Mouse (Mus musculus) adrenal gland, postnatal 36 days (tissue): ENCODE results near the gene Smarca2. TPM values are rescaled to one million over a fixed set of nuclear protein-coding genes. Genes with fewer than 3 reads are reported as not detected.

Experiments used
- DNase-seq, 2 experiments: peaks; one replicate each; pipeline ENCODE4 v3.0.0; 2021; ENCODE audit warnings: mixed read lengths in 1 of 2
- long read RNA-seq, 2 experiments: library from polyadenylated mRNA; stranded (forward); transcript quantifications; one replicate each; pipeline ENCODE4 v2.0.0; 2021; ENCODE audit warnings: borderline sequencing depth in 2 of 2
- total RNA-seq, 2 experiments: library from RNA; stranded (reverse); gene quantifications; 2 replicates each; pipeline ENCODE4 v1.2.3; 2021

Smarca2 gene
- 10 to 100 TPM; 60.9 to 99.6 TPM for total RNA-seq
- long read RNA-seq, experiment 1, partial matches to known transcripts, result 7 of 13 reads
- long read RNA-seq, experiment 1, other reads (novel, unspliced or antisense), result 5 of 13 reads
- long read RNA-seq, experiment 2, partial matches to known transcripts, result 1 of 10 reads
- long read RNA-seq, experiment 2, other reads (novel, unspliced or antisense), result 7 of 10 reads

GRCm38 (mm10) chr19:26604755-26605300 lies at the start of gene Smarca2:
TSS of gene Smarca2 (plus strand) at chr19:26605050.
- peak; percentile 99 to 100 for DNase-seq

DNA sequence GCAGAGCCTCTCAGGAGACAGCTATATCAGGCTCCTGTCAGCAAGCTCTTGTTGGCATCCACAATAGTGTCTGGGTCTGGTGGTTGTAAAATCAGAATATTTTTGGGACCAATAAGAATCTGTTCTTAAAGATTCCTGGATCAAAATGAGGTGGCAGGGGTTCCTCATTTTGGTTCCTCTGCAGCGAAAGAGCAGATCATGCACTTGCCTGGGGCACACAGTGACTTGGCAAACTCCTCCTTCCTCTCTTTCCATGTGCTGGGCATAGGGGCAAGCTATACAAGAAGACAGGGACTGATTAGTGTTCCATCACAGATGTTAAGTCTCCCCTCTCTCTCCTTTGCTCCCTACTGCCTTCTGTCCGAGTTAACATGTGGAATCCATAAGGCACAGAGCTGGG lies 40.0 kb upstream of the Smarca2 start:
- no peak for DNase-seq

GRCm38 (mm10) chr19:26566109-26566508 lies 38.7 kb upstream of the Smarca2 start:
- peak; percentile 9 to 12 for DNase-seq

GRCm38 (mm10) chr19:26568236-26568635 lies 36.6 kb upstream of the Smarca2 start:
- no peak for DNase-seq

DNA sequence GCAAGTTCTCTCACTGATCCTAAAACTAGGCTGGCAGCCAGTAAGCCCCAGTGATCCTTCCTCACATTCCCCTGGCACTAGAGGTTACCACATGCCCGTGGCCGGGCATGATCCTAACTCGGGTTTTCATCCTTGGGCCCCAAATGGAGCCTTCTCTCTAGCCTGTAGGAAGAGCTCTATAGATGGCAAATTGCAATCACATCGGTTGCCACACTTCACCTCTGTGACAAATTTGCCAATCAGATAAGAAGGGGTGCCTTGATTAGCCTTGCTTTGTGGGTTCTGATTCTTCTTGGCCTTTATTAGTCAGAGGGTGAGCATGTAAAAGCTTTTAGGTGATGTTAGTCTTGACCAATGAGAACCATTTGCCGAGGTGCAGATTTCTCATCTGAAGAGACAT lies 35.9 kb upstream of the Smarca2 start:
- no peak for DNase-seq

DNA sequence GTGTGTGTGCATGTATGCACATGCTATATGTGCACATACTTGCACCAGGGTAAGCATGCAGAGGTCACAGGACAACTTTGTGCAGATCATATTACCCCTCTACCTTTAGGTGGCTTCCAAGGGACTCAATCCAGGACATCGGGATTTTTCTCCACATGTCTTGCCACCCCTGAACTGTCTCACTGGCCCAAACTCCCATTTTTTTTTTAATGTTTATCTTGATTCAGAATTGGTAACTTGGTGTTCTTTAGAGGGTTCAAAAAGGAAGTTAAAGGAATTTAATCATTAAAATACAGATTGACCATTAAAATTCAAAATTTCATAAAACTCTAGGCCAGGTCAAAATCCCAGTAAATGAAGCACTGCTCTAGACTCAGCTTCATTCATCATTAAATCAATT lies 35.4 kb upstream of the Smarca2 start:
- DNase-seq, result no peak

DNA sequence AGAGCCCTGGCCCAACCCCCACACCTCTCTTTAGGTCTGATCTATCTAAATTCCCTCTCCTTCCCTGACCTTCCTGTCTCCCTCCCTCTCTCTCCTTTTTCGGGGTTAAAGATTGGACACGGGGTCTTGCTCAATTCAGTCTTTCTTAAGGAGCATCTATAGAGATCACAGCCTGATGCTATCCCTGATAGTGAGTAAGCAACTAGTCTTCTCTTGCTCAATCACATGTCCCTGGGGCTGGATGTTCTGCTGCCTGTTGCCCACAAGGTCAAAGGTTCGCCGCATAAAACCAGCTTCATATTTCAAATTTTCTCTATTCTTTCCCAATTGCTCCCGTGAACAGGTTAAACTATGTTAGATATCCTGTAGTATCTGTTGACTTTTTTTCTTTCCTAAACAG lies 25.2 kb upstream of the Smarca2 start:
- DNase-seq, result peak; percentile 34 to 59

- no peak for DNase-seq
These were observed 24.8 kb upstream of the Smarca2 start for GRCm38 (mm10) chr19:26580061-26580460.

GRCm38 (mm10) chr19:26594661-26595060 lies 10.2 kb upstream of the Smarca2 start:
- DNase-seq, result no peak

- DNase-seq, result no peak
These were observed 3.4 kb upstream of the Smarca2 start for GRCm38 (mm10) chr19:26601459-26601858.

GRCm38 (mm10) chr19:26603296-26603860 lies 1.5 kb upstream of the Smarca2 start:
- no peak for DNase-seq

DNA sequence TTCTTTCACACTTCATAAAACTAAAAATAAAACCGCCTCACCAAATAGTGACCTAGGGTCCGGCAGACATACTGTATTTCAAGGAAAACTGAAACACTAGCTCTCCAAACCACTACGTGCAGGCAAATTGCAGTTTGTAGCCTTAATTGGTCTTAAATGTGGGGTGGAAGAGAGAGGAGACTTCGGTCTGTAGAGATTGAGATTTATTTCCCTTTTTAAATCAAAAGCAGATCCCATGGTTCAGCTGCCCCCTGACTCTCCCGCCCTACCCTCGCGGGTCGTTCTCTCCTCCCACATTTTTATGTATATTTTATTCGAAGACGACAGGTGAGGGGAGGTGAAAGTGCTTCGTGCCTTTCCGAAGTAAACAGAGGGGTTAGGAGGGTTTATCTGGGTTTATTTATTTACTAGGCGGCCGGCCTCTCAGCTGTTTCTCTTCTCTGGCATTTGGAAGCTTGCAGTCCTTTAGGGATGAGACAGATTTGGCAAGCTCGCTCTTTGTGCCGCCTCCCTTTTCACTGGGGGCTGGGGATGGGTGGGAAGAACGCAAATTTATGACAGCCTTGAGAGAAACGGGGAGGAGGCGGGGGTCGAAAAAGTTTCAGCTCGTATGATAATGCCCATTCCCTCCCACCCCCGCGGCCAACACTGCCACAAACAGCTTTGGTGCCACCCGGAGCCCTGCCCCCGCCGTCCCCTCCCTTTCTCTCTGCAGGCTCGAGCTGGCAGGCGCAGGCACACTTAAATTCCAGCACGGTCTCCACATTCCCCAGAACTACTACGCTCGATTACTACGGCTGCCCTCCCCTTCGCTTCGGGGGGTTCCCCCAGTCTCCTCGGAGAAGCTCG lies 720 bp upstream of the Smarca2 start:
- peak in 1 of 2 experiments; percentile 70 for DNase-seq

GRCm38 (mm10) chr19:26605438-26606320 lies 829 bp downstream of the Smarca2 start:
- DNase-seq, result peak; percentile 68 to 78

- DNase-seq, result peak; percentile 73 to 79
These were observed 1.7 kb downstream of the Smarca2 start for GRCm38 (mm10) chr19:26606321-26607155.

DNA sequence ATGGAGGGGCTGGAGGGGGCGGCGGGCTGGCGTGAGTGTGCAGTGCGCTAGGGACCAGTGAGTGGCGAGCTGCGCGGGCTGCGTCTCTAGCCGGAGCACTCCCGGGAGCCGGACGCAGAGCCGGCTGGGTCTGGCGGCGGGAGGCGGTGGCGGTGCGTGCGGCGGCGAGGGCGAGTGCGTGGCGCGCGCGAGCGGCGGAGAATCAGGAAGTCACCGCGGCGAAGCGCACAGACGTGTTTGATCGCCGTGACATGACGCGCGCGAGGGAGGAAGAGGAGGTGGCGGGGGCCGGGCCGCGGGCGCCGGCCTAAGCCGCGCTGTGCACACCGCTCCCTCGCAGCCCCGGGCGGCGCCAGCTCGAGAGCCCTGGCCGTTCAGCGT lies 2.3 kb downstream of the Smarca2 start:
- DNase-seq, result peak; percentile 78 to 81

- DNase-seq, result peak; percentile 60 to 66
These were observed 2.9 kb downstream of the Smarca2 start for GRCm38 (mm10) chr19:26607551-26608433.

DNA sequence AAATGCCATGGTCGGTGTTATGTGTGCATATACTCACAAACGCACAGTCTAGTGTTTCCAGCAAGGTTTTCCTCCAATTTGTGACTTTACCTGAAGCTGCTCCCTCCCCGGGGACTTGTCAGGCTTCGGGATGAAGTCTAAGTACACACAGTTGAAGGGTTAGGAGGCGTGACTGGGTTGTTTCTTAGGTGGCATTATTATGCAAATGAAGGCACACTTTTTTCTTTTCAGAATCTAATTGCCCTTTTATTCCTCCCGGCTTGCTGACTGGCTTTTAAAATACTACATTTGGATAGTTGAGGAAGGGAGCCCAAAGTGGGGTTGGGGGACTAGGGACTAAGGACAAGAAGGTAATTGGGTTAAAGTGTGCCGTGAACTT lies 3.6 kb downstream of the Smarca2 start:
- DNase-seq, result no peak

- DNase-seq, result no peak
These were observed 4.8 kb downstream of the Smarca2 start for GRCm38 (mm10) chr19:26609637-26610036.

GRCm38 (mm10) chr19:26612995-26613394 lies 8.1 kb downstream of the Smarca2 start:
- DNase-seq, result peak; percentile 20 to 34

DNA sequence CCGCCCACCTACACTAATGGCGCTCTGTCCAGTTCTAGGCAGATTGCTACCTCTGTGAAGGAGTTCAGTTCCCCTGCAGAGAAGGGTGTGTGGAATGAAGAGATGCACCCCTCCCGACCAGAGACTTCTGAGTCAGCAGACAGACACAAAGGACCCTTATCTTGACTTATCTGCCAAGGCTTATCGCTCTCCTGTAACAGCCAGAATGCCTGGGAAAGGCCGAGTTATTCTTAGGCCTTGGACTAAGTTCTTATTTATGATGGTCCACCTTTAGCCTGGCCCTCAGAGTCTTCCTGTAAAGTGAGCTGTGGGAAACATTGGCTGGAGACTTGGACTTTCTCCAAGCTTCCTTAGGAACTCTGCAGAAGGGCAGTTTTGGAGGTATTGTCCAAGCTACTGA lies 8.8 kb downstream of the Smarca2 start:
- DNase-seq, result peak; percentile 32 to 43
